Mouse (Mus musculus): ENCODE data around the gene BC025920.
A peak's percentile ranks its signal among the peaks of the same experiment; 100 is the strongest.

The BC025920 gene

DNA sequence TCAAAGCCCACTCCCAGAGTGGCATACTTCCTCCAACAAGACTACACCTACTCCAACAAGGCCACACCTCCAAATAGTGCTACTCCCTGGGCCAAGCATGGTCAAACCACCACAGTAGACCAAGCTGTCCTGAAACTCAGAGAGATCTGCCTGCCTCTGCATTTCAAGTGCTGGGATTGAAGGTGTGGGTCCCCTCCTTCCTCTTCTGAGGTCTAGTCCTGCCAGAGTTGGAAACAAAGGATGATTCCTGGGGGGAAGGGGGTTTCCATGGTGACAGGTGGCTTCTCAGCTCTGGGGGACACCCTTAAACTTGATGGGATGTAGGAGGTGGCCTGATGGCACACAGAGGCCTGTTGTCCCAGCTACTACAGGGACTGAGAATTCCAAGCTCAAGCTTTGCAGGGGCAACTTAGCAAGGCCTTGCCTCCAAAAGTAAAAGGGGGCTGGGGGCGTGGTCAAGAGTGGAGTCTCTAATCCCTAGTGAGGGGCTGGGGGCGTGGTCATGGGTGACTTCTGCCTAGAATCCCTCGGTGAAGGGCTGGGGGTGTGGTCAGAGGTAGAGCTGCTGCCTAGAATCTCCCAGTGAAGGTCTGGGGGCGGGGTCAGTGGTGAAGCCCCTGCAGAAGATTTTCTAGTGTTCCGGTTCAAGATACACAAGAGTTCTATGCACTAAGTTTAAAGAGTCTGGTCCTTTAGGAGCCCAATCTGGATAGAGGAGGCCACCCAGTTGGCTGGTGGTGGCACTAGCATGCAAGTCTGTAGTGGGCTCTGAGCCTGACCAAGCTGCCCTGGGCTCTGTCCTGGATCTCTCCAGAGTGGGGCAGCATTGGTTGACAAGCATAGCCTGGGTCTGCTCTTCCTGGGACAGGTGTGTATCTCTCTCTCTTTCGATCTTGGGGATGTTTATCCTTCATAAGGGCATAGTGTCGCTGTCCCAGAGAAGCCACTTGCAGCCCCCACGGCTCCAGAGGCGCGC lies 31.7 kb upstream of the BC025920 start, which contains the start of gene Tle2:
Gene Tle2, plus strand, starts transcription at position 481 of the 976 bp plus-strand sequence.
- DNase-seq (ENCODE audit: low spot score): no peak

GRCm38 (mm10) chr10:81575208-81575631 lies 30.9 kb upstream of the BC025920 start:
- no peak for DNase-seq (ENCODE audit: low spot score)

GRCm38 (mm10) chr10:81575695-81576094 lies 30.4 kb upstream of the BC025920 start:
- no peak for DNase-seq (ENCODE audit: low spot score)

- no peak for DNase-seq (ENCODE audit: low spot score)
These were observed 26.1 kb upstream of the BC025920 start for GRCm38 (mm10) chr10:81579967-81580366.

DNA sequence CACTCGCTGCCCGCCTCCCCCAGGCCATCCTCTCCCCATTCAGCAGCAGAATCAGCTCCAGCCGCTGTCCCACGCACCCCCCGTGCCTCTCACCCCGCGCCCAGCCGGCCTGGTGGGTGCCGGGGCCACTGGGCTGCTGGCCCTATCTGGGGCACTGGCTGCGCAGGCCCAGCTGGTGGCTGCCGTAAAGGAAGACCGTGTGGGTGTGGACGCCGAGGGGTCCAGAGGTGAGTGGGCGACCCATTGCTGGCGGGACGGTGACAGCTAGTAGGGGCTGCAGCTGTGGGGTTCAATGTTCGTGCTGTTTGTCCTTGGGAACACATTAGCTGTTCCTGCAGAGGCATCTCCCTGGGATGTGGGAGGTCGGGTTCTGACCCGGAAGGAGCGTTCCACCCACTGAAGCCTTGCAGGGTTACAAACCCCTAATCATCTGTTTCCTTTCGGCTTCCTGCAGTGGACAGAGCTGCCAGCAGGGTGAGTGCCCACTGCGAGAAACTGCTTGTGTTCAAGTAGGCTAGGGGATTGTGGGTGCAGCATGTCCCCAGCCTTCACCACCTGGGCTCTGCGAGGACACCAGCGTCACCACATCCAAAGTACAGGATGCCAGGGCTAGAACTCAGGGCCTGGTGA lies 25.5 kb upstream of the BC025920 start:
- no peak for DNase-seq (ENCODE audit: low spot score)

DNA sequence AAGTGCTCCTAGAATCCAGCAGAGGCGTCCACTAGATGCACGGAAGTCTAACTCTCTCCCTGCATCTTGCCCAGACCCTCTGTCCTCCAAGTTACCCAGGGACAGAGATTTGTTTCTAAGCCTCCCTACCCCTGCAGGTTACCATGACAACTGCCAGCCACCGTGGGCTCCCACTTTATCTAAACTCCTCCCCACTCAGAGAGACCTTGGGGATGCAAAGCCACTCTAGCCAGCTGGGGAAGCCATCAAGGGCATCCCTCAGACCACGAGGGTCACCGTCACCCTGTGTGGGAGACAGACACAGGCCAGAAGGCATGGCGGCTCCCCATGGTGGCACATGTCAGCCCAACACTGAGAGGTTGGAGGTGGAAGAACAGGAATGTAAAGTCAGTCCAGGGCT lies 22.7 kb upstream of the BC025920 start:
- DNase-seq (ENCODE audit: low spot score): no peak

GRCm38 (mm10) chr10:81588739-81589138 lies 17.3 kb upstream of the BC025920 start:
- no peak for DNase-seq (ENCODE audit: low spot score)

GRCm38 (mm10) chr10:81591846-81592245 lies 14.2 kb upstream of the BC025920 start:
- DNase-seq (ENCODE audit: low spot score): no peak

GRCm38 (mm10) chr10:81592631-81593030 lies 13.4 kb upstream of the BC025920 start:
- no peak for DNase-seq (ENCODE audit: low spot score)

- DNase-seq (ENCODE audit: low spot score): no peak
These were observed 12.8 kb upstream of the BC025920 start for GRCm38 (mm10) chr10:81593223-81593622.

- no peak for DNase-seq (ENCODE audit: low spot score)
These were observed 12.1 kb upstream of the BC025920 start for GRCm38 (mm10) chr10:81593935-81594334.

GRCm38 (mm10) chr10:81595599-81595998 lies 10.5 kb upstream of the BC025920 start:
- no peak for DNase-seq (ENCODE audit: low spot score)

DNA sequence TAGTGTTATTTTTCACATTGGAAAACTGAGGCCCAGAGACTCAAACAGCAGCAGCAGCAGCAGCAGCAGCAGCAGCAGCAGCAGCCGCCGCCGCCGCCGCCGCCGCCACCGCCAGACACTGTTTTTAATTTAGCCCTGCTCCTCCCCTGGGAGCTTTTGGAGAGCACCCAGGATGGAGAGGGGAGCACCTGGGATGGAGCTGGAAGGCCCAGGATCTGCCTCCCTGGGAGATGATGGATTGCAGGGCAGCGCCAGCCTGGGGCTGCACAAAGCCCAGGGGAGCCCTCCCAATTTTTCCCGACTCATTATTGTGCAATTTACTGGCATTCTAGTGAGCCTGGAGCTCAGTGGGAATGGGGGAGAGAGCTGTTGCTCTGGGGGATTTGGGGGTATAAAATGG lies 9.5 kb upstream of the BC025920 start:
- no peak for DNase-seq (ENCODE audit: low spot score)

DNA sequence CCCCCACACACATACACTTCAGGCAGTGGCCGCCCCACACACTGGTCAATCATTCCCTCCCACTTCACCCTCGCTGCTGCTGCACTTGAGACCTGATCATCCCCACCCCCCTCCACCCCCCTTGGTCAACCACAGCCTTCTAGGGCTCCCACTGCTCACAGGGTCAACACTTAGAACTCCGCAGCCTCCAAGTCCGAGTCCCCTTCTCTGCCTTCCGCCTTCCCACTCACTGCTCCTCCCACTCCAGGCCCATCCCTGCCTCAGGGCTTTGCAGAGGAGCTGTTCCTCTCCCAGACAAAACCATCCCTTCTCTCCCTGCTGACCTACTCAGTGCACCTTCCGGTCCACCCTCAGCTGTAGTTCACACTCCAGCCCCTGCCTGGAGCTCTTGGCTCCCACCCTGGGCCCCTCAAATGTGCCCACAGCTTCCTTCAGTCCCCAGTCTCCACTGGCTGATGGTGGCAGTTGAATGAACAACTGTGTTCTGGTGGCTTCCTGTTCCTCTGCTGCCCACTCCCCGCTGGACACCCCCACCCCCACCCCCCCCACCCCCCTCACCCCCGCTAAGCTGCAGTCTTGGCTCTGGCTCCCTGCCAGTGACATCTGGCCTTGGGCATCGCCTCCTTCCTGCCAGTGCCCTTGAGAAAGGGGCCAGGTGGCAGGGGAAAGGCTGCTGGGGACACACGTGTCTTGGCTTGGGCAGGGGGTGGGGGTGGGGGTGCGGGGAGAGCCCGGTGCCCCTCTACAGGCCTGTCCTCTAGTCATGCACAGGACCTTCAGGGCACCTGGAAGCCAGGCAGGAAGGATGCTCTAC lies 8.7 kb upstream of the BC025920 start:
- DNase-seq (ENCODE audit: low spot score): no peak

GRCm38 (mm10) chr10:81598342-81598741 lies 7.7 kb upstream of the BC025920 start:
- DNase-seq (ENCODE audit: low spot score): no peak

- no peak for DNase-seq (ENCODE audit: low spot score)
These were observed 7.2 kb upstream of the BC025920 start for GRCm38 (mm10) chr10:81598871-81599270.

- DNase-seq (ENCODE audit: low spot score): no peak
These were observed 6.4 kb upstream of the BC025920 start for GRCm38 (mm10) chr10:81599630-81600029.

DNA sequence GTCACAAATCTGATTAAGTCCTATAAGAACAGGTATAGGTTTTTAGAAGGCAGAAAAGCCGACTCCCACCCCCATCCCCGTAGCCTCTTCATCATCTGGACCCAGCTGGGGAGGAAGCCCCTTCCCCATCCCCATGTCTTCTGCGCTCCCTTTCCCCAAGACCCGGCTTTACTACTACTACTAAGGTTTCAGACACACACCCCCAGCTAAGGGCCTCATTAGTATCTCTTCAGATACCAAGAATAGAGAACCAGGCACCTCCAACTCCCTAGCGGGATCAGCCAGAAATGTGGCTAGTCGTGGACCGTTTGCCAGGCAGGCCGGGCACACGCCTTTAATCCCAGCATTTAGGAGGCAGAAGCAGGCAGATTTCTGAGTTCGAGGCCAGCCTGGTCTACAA lies 6.0 kb upstream of the BC025920 start:
- no peak for DNase-seq (ENCODE audit: low spot score)

DNA sequence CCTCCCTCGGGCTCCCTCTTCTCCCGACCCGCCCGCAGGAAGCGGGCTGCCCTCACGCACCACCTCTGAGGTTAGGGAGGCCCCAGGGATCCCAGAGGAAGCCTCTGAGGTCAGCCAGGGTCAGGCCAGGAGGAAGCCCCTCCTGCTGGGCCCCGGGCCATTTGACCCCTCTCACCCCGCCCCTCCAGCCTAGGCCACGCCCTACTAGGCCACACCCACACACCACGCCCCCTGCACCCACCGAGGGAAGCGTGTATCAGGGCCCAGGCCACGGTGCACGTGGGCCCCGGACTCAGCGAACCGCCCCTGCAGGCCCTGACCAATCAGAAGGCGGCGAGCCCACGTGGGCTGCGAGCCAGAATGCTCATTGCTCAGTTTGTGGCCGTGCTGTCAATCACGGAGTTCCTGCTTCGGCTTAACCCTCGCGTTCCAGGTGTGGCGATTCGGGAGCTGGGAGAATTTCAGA lies 5.3 kb upstream of the BC025920 start, which contains the start of gene Tle6:
Gene Tle6, minus strand, starts transcription at position 336 of the 466 bp plus-strand sequence.
- peak; percentile 89 for DNase-seq (ENCODE audit: low spot score)

DNA sequence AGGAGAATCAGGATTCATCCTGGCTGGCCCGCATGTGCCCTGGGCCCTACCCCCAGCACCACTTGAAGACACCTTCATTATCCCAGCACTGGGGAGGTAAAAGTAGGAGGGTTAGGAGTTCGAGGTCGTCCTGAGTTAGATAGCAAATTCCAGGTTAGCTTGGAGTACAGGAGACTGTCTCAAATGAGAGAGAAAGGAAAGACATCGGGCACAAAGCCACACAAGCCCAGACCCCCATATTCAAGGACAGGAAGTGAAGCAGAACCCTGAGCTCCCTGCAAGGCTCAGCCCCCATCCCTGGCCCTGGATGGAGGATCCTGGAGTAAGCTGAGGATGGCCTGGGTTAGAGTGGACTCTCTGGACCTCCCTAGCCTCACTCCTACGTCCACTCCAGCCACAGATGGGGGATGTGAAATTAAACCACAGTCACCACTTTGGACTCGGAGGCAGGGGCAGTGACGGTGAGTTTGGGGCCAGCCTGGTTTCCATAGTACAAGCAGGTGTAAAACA lies 4.6 kb upstream of the BC025920 start:
- no peak for DNase-seq (ENCODE audit: low spot score)

- no peak for DNase-seq (ENCODE audit: low spot score)
These were observed 3.3 kb upstream of the BC025920 start for GRCm38 (mm10) chr10:81602741-81603151.

Measured in urinary bladder, postnatal 10 days (tissue).